Mouse (Mus musculus): ENCODE data around the gene Acsl4.

DNA sequence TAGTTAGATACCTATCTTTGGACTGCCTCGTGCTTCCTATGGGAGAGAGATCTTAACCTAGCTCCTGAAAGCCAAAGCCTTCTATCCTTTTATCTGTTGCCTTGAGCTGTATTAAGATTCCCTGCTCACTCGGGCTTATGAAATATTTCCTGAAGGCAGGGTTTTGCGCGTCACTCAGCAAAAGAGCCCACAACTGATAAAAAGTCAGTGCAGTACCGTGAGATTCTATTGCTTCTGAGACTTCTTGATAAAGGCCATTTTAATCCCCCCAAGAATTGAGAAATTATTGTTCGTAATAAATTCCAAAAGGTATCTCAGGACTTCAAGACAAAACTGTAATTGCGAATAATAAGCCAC is 552 bp upstream of the Acsl4 start:
- no peak for TF ChIP-seq CTCF (IDR thresholded peaks at IDR 0.05; ENCODE audit: low read depth)
- TF ChIP-seq EP300 (IDR thresholded peaks at IDR 0.05; ENCODE audit: low read depth) = no peak
